Mouse (Mus musculus) fat pad, adult 2 months (tissue): ENCODE results near the gene Yaf2.

Experiments
- DNase-seq: peaks from one replicate; pipeline ENCODE4 v3.0.0-alpha.2; 2011; ENCODE audit warnings: low read depth, low spot score; ENCODE audit errors: extremely low read depth

Gene Yaf2

DNA sequence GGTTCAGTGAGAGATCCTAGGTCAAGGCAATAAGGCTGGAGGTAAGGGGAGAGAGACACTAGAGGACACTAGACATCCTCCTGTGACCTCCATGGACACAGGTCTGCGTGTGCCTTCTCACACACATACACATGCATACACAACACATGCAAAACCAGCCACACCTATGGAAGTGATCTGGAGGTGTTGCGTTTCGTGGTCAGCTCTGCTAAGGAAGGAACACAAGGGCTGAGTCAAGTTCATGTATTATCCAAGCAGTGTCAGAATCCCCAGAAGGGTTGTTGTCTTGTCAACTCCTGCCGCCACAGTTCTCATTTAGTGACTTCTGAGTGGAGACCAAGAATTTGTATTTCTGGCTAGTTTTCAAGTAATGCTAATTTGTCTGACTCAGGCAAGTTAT, 48.4 kb downstream of the Yaf2 start:
- no peak for DNase-seq

DNA sequence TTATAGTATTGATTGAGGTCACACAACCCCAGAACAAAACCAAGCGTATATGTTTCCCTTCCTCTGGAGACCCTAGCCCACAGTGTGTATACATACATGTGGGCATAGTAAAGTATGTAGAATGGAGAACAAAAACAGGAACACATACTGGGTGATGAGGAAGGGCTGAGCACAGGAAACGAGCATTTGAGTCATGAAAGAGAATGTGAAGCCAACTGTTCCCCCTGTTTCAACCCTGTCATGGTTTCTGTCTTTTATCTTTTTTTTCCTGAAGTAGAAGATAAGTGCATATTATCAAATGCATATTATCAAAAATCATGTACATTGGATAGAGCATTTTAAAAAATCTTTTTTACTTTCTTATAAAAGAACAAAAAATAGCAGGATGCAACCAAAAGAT, 49.1 kb downstream of the Yaf2 start:
- no peak for DNase-seq

DNA sequence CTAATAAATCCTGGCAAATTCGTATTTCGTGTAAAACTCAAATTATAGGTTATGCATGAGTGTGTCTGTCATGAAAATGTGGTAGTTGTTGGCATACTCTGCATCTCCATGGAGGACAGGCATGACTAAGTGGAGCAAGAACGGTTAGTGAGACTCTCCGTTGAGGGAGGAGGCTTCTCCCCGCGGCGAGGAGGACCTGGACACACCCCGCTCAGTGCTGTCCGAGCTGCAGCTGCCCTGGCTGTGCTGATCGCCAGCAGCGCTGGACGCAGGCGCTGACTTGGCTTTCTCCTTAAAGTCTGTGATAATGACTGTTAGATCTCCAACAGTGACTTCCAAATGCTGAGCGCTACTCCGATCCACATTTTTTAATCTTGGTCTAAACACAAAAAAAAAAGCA, 51.5 kb downstream of the Yaf2 start:
- DNase-seq: no peak

DNA sequence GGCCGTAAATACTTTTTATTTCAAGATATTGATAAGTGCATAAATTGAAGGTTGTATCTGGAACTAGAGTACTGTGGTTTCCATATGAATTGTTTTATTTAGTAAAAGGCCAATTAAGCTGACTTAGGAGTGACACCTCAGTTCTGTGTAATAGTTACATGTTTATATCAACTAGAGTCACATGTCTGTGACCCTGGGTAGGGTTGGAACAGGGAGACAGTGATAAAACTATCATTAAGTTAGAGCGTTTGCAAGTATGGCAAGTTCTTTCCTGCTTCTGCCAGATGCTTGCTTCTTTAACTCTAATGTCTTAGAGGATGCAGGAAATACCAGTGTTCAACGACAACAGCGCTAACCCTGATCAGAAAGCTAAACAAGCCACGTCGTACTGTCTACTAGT, 52.4 kb downstream of the Yaf2 start:
- DNase-seq: no peak

DNA sequence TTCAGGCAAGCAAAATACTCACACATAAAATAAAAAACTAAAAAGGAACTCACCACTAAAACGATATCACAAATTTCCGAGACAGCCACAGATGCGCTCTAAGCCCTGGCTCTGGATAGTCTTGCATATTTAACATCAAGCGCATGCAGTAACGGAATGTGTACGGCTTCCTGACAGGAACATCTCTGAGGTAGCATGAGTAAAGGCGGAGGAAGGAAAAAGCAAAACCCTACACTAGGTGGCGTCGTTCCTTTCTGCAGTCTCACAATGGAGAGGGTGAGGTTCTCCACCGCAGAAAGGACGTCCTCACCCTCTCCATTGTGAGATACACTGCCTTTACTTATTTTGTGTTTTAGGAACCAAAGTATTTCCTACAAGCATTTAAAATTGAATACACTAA, 53.4 kb downstream of the Yaf2 start:
- no peak for DNase-seq

DNA sequence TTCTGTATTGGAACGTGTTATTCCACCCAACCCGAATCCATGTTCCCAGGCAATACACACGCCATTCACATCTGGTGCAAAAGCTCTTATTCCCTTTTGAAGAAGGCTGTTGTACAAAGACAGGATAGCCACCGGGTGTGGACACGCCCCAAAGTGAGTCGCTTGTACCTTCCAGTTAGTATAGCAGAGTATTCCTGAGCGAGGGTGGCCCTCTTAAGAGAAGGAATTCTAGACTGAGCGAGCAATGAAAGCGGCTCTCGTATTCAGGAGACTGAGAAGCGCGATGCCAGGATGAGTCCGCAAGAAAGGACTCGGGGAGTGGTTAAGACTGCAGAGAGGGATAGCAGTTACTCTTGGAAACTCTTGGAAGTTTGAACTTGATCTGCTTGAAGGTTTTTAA, 60.5 kb downstream of the Yaf2 start:
- DNase-seq: no peak

DNA sequence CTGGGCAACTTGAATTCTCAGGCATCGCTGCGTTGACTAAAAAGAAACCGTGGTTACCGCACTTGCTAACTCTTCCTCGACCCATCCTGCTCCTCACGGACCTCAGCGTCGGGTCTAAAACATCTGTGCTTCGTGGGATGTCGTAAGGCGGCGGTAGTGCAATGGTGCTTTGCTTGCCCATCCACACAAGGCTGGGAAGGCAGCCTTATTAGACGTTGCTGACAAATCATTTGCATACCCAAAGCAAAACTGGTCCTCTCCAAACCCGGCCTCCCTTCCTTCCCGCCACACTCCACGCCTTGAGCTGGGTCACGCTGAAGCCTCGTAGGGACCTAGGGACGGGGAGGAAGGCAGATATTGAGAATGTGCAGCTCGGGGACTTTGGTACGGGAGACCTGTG, 61.1 kb downstream of the Yaf2 start:
- DNase-seq: no peak

DNA sequence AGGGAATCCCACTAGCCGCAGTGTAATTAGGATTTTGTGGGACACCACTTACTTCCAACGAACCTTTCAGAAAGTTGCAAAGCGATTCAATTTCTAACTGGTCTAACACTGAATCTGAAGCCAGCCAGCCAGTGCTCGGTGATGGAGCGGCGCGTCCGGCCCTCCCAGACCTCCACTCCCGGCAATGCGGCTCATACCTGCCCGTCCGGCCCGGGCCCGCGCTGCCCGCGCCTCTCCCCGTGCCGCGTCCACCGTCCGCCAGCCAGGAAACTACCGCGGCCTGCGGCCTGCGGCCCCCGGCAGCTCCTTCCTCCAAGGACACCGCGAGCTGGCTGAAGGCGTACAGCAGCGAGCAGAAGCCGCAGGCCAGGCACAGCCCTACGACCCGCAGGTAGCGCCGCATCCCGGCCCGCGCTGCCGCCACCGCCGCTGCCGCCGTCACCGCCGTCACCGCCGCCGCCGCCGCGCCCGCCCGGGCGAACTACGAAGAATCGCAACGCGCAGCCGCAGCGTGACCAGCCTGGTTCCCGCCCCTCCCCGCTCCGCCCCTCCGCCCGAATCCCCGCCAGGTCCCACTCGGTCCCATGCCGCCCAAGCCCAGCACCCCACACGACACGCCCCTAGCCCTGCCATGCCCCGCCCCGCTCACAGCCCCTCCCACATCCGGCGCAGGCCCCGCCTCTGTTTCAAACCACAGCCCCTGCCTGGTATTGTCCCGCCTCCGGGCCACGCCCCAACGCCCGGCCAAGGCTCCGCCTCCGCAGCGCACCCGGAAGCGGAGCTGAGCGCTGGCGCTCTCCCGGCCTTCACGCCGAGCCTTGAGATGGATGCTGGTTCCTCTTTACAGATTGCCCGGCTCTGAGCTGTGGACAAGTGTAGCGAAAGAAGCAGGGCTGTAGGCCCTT, 61.8 kb downstream of the Yaf2 start, which contains the start of gene Gxylt1:
Gene Gxylt1, minus strand, starts transcription at position 501 of the 905 bp plus-strand sequence.
- DNase-seq: peak; percentile 28

DNA sequence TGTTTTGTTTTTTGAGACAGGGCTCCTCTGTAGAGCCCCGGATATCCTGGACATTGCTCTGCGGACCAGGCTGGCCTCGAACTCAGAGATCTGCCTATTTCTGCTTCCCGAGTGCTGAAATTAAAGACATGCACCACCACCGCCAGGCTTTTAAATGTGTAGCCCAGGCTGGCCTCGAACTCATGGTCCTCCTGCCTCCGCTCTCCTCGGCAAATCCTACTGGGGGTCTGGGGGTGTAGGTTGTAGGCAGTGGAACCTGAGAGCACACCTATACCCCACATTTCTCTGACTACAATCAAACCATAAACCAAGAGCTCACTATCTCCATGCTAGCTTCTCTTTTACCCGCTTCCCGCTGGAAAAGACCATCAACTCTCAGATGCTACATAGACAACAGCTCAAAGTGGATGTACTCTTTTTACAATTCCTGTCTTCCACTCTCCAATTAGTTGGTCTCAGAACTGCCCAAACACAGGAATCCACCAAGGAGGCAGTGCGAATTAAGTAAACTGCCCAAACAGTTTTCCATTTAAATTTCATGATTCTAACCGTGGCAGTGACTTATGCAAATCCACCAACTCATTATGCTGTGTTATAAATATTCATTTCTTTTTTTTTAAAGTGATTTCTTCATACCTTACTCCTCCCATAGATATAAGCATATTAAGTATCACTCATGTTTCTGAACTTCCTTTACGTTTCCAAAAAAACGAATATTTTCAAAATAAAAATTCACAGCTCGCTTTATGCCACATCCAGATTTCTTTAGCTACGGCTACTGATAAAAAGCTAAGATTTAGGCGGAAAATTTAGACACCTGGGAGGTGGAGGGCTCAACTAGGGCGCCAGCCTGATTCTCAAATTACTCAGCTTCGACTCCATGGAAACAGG, 62.7 kb downstream of the Yaf2 start:
- DNase-seq: no peak

DNA sequence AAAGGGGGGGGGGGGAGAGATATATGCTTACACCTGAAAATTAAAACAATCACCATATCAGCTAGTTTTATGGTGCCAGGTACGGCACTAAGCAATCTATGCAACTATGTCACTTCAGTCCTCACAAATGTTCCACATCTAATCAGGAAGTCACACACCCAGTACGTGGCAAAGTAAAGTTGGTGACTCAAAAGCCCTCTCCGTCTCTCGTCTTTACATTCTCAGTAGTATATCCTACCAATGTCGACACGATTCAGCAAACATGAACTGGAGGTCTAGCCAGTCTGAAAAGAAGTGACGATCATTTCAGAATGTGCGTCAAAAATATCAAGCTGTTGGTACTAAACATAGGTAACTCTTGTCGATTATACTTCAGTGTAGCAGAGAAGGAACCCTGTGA, 63.8 kb downstream of the Yaf2 start:
- DNase-seq: no peak

DNA sequence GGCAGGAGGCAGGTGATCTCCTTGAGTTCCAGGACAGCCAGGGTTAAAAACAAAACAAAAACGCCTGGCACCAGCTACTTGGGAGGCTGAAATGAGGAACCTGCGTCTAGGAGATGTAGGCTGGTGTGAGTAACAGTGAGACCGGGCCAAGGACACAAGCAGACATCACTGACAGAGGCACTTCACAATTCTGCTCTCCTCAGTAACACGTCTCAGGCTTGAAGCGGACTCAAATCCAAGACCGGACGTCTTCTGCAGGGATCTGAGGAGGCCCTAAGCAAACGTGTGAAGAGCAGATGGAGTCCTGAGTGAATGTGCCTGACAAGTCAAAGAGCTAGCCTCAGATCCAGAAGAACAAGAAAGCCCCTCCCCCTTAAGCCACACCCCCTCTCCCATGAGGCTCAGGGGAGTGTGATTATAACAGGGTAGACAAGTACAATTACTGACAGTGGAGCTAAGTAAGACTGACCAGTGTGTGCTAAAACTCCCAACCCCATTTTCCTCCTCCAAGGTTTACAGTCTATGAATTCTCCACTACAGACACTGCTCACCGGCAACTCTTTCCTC, 66.4 kb downstream of the Yaf2 start:
- DNase-seq: no peak

DNA sequence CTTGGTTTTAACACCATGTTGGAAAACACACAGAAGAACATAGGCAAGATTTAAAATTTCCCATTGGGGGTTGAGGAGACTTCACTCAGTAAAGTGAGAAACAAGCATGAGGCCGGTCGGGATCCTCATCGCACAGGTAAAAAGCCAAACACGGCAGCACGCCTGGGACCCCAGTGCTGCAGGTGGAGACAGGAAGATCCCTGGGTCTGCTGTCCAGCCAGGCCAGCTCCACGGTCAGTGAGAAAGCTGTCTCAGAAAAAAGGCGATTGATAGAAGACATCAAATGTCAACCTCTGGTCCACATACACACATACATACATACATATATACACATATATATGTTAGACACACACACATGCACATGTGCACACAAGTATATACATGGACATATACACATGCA, 67.2 kb downstream of the Yaf2 start:
- no peak for DNase-seq

DNA sequence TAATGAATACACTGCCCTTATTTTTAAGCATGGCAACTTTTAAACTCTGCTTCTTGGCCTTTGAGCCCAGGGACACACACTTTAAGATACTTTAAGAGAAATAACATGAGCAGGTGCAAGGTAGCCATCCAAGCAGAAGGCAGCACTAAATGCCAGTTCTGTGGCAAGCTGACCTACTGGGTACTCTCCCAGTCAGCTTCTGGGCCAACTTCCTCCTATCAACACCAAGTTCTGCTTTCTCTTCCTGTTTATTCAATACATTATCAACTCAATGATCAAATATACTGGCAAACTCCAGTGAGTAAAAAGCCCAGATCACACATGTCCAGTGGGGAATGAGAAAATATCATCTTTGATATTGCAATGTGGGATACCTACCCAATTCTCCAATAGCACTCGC, 68.7 kb downstream of the Yaf2 start:
- DNase-seq: no peak

DNA sequence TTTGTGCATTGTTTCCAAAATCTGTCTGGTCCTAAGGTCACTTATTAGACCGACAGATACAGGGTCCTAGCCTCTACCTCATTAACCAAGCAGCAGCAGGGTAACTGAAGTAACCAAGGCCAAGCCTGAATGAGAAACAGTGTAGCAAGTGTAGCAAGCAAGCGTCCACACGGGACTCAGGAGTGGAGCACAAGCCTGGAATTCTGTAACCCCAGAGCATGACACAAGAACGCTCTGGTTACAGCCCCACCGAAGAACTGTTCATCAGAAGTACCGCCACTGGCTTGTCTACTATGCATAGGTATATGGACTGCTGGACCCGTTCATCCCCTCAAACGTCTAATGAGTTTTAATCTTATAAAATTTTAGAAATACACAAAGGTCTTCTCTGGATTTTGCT, 69.3 kb downstream of the Yaf2 start:
- no peak for DNase-seq

DNA sequence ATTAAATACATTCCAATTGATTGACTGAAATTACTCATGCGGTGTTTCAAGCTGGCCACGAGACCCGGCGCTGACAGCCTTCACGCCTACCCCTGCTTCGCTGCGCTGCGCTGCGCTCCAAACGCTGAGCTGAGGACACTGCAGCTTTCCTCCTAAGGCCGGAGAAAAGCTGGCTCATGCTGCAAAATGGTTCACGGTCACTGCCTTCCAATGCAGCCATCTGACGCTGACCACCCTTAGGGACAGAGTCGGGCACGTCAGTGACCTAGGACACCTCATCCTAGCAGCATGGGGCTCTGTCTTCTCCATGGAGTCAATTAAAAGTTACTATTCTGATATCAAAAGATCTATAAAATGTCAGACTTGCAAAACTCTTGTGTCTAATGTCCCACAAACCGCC, 70.4 kb downstream of the Yaf2 start:
- DNase-seq: no peak

DNA sequence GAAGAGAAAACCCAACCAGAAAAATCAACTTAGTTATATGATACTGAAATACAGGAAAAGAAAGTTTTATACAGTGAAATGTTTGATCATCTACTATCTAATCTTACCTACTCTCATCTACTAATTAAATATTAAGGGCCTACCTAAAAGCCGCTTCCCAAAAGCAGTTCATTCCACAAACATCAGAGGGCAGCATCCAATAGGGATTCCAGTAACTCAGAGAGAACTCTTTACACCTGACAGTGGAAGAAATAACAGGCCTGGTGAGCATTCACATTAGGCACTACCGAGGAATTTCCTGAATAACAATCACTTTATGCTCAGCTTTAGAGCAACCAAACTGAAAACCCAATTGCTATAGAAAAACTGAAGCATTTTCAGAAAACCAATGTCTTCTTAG, 71.0 kb downstream of the Yaf2 start:
- no peak for DNase-seq

DNA sequence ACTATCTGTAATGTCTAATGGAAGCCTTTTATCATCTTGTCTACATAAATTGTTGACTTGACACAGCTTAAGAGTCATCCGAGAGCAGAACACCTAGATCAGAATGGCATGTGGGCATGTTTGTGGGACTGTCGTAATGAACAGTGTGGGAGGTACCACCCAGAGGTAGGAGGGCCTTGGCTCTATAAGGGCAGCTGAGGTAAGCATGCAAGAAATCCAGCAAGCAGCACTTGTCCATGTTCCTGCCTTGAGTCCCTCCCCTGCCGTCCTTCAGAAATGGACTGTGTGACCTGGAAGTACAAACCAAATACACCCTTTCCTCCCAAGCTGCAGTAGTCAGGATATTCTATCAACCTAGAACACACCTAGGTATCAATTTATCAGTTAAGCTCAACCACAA, 71.5 kb downstream of the Yaf2 start:
- DNase-seq: peak; percentile 26

DNA sequence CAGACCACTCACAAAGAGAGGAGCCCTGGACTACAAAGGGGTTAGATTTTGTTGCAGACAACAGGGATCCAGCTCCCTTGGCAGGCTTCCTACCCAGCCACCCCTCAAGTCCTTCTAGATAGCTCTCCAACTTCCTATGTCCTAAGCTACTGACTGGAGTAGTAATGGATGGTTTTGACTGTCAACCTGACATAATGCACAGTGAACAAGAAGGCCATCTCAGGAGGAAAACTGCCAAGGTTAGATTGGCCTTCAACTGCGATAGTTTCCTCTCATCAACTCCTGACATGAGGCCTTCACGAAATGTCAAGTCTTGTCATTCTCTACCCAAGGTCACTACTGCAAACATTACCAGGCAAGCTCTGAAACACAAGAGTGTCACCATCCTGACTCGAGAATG, 72.5 kb downstream of the Yaf2 start:
- DNase-seq: no peak

DNA sequence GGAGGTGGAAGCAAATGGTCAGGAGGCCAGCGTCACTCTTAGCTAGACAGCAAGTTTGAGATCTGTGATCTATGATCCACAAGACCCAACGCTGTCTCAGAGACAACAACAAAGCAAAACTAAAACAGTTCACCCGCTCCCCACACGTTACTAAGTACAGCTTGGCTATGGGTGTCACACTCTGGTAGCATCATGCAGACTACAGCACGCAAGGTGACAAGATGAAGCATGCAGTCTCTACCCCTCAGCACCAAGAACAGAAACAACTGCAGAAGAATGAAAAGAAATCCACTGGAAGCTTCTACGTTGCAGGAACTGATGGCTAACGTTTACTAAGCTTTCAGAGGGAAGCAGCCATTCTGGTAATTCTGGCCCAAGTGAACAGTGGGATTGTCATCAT, 73.2 kb downstream of the Yaf2 start:
- no peak for DNase-seq

DNA sequence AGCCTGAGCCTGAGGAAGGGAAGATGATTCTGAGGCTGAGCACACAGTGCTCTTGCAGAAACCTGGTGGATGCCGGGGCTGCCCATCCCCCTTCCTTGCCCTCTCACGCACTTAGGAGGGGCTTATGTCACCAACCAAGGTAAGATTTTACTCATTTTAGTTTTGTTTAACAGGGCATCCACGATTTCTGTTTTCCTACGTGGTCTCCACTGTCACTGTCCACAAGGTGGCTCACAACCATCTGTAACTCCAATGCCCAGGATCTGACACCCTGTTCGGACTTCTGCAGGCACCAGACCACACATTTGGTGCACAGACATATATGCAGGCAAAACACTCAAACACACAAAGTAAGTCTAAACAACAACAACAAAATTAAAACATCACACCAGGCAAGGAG, 73.9 kb downstream of the Yaf2 start:
- no peak for DNase-seq

DNA sequence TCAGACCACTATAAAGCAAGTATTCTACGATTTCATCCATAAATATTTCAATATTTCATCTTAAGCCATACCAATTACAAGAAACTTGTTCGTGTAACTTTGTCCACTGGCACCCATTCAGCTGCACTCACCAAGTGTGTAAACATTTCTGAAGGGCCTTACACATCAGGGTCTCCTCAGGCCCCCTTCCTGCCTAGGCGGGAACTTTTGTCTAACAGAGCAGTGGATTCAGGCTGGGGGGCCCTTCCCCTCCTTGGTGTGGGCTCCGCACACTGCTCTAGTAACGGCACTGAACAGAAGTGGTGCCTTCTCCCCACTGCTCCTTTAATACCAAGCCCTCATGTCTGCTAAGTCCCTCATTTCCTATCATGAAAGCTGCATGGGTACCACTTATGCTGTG, 74.5 kb downstream of the Yaf2 start:
- DNase-seq: no peak

DNA sequence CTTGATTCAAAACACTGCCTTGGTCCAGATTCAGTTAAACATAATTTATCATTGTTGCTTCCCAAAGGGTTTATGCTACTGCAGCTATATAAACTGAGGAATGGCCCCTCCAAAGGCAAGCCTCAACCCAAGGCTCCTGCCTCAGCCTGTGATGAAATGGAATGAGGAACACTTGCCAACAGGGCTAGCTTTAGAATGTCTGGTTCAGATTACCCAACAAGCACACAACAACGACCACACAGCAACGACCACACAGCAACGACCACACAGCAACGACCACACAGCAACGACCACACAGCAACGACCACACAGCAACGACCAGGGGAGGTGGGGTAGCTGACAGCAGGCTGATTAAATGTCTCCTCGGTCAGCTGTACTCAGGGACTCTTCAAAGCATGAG, 76.8 kb downstream of the Yaf2 start:
- no peak for DNase-seq
